Mouse (Mus musculus) cerebral cortex, adult 2 months (tissue): ENCODE data around the gene Gm20683.

Source experiments
- WGBS: fragments of 180-500 bp; shearing (Covaris S2); methylation state at CpG from one replicate; pipeline ENCODE4 v1.1.7; 2018; 5-methylcytosine and 5-hydroxymethylcytosine counted together

Gene Gm20683

DNA sequence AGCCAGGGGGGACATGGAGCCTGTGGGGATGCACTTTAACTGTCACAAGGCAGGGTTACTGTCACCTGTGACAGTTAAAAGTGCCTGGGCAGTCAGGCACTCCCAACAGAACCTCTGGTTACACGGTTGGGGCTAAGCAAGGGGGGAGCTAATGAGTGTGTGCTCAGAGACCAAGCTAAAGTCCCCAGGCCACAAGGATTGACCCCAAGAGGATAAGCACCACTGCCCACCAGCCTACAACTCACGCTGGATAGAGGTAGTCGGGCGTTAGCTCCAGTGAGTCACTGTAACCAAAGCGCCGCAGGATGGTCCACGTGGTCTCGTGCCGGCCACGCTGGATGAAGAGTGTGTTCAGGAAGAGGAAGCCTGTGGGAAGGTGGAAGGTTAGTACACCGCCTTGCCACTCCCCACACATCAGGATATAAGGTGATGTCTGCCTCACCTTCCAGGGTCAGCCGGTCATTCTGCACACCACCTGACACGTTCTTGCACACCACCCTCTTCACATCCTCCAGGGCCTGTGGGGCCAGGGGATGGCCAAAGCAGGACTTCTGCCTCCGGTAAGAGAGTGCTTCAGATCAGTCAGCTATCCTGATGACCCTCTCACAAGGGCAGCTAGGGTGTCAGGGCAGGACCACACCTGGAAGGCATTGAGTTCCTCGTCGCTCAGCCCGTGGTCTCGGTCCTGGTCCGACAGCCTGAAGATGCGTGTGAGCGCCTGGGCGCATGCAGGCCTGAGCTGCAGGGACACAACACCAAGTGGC lies at the start of gene Gm20683:
TSS of gene Gm20683 (minus strand) at position 647 of the 764 bp plus-strand sequence.
- 91% methylated on average over 22 of the region's 22 CpGs for WGBS

DNA sequence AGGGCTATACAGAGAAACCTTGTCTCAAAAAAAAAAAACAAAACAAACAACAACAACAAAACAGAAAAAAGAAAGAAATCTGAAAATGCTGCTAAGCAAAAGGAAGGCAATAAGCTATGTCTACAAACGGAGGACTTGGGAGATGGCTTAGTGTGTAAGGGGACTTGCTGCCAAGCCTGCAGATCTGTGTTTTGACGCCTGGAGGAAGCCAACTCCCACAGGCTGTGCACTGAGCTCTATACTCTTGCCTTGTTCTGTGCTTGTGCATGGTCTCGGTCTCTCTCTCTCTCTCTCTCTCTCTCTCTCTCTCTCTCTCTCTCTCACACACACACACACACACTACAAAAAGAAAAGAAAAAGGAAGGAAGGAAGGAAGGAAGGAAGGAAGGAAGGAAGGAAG lies 47.3 kb upstream of the Gm20683 start:
- WGBS = 30% methylated on average over 3 of the region's 3 CpGs

- 66% methylated on average over 10 of the region's 10 CpGs for WGBS
Observed at GRCm38 (mm10) chr17:25887467-25887866, 45.9 kb upstream of the Gm20683 start.

DNA sequence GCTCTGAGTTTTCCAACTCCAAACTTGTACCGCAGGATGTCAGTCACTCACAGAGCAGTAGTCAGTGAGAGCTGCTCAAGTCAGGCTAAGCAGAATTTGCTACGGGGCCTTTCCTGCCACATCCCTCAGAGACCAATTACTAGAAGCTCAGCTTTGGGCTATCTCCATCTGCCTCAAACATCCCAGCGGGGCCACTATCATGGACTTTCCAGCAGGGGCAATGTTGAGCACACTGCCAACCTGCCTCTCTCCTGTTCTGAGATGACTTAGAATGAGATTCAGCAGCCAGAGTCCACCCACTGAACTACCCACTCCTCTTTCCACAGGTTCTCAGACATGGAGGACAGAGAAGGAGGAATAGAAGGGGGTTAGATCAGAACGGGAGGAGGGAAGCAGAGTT lies 44.1 kb upstream of the Gm20683 start:
- WGBS = 50% methylated on average over 4 of the region's 4 CpGs

GRCm38 (mm10) chr17:25883824-25884223 lies 42.3 kb upstream of the Gm20683 start:
- 91% methylated on average over 3 of the region's 3 CpGs for WGBS

DNA sequence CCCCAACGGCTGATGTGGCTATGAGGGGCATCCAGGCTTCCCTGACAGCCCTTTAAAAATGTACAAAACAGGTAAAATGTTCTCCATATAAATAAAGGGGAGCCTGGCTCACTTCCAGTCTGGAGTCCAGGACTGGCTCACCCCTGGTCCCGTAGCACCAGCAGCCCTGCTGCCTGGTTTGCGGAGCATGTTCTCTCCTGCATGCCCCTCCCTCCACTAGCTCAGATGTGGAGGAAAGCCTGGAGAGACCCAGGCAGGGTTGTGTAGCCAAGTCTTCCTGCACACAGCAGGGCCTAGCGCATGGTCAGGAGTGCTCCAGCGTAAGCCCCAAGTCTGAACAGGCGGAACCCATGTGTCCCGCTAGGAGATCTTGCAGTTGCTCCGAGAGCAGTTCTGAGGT lies 41.7 kb upstream of the Gm20683 start:
- 80% methylated on average over 8 of the region's 8 CpGs for WGBS

DNA sequence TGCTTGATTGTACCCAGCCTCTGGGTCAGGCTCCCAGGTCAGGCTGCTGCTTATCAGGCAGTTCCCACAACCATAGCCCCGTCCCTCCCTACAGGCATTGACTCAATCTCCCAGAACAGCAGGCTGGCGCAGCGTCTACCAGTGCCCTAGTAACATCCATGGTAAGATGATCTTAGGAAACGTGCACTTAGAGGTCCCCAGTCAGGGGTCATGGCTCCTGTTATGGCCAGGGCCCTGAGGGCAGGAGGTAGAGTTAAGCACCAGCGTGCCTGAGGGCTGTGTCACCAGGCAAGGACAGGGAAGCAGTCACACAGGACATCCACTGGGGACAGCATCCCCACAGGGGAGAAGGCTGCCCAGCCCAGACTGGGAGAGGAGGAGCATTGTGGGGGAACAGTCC lies 40.7 kb upstream of the Gm20683 start:
- WGBS = 69% methylated on average over 5 of the region's 5 CpGs

- 45% methylated on average over 4 of the region's 4 CpGs for WGBS
Observed at GRCm38 (mm10) chr17:25881691-25882090, 40.1 kb upstream of the Gm20683 start.

GRCm38 (mm10) chr17:25880913-25881641 lies 39.5 kb upstream of the Gm20683 start:
- 25% methylated on average over 5 of the region's 5 CpGs for WGBS

GRCm38 (mm10) chr17:25880196-25880910 lies 38.8 kb upstream of the Gm20683 start, which contains the start of gene Wfikkn1:
TSS of gene Wfikkn1 (minus strand) at chr17:25880858.
- WGBS = 34% methylated on average over 5 of the region's 5 CpGs

- WGBS = 74% methylated on average over 8 of the region's 8 CpGs
Observed at GRCm38 (mm10) chr17:25879750-25880149, 38.2 kb upstream of the Gm20683 start.

GRCm38 (mm10) chr17:25879261-25879660 lies 37.7 kb upstream of the Gm20683 start:
- WGBS = 47% methylated on average over 4 of the region's 4 CpGs

DNA sequence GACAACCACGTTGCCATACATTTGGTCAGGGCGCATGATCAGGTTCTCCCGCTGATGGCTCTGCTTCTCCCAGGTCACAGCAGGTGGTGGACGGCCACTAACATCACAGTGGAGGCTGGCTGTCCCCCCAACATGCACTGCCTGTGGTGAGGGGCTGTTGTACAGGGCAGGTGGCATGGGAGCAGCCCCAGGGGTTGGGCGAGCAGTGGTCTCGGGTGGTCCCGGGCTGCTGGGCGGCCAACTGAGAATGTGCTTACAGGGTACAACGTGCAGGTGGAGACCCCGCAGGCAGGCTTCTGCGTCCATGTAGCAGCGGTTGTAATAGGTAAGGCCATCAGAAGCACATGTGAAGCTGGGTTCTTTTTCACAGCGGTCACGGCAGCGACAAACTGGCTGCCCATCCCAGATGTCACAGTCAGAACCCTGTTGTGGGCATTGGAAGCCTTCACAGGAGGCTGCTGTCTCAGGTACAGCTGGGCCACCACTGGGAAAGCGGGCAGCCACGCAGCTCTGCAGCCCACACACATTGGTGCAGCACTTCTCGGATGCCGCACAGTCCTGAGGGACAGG lies 37.1 kb upstream of the Gm20683 start:
- WGBS = 89% methylated on average over 19 of the region's 19 CpGs

GRCm38 (mm10) chr17:25877741-25878610 lies 36.4 kb upstream of the Gm20683 start:
- WGBS = 90% methylated on average over 32 of the region's 32 CpGs

- 78% methylated on average over 3 of the region's 3 CpGs for WGBS
Observed at GRCm38 (mm10) chr17:25877025-25877424, 35.5 kb upstream of the Gm20683 start.

DNA sequence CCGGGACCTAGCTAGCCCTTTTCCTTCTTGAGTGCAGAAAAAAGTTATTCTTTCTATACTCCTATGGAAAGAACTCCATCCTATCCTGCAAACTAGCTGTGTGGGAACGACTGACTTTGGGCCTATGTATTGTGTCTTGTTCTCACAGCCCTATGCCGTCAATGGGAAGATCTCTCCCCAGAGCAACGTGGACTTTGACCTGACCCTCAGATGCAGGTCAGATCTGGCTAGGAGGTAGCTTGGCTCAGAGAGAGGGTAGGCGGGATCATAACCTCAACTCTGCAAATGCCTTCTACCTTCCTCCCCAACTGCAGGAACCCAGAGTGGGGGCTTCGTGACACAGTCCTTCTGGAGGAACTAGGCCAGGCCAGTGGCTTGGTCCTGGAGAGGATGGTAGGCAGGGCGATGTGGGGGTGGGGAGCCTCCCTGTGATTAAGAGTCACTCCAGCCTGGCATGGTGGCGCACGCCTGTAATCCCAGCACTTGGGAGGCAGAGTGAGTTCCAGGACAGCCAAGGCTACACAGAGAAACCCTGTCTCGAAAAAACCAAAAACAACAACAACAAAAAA lies 34.9 kb upstream of the Gm20683 start:
- WGBS = 57% methylated on average over 10 of the region's 10 CpGs

- under 1% methylated on average over 59 of the region's 59 CpGs for WGBS
Observed at GRCm38 (mm10) chr17:25875171-25876136, 33.9 kb upstream of the Gm20683 start.

GRCm38 (mm10) chr17:25874721-25875170 lies 33.2 kb upstream of the Gm20683 start, which contains the start of gene Mettl26:
TSS of gene Mettl26 (plus strand) at chr17:25875074.
- WGBS = under 1% methylated on average over 25 of the region's 25 CpGs

GRCm38 (mm10) chr17:25874148-25874720 lies 32.7 kb upstream of the Gm20683 start:
- WGBS = 9% methylated on average over 14 of the region's 14 CpGs
